Comparison of ENCODE assay signal across 23 mouse cellular contexts in genomic region chr6:48197696-48198378, GRCm38 (mm10).
DNase-seq lines count a peak whose midpoint lies in the region; ATAC-seq lines count a peak whose summit lies in the region.
"Had no signal": no experiment of that assay in that cellular context is flagged by ENCODE, and none has a peak within 500 bp of the region (broad histone marks: within the 10 kb centered on the region; RNA-seq: fewer than 3 reads in every experiment).

No protein-coding gene starts in this region.

- 66% methylated on average over 4 of the region's 4 CpGs for WGBS in hindbrain, embryonic 11.5 days
- 45% methylated on average over 4 of the region's 4 CpGs for WGBS in hindbrain, embryonic 16.5 days
- WGBS in neural tube, embryonic 11.5 days = 56% methylated on average over 4 of the region's 4 CpGs
- WGBS in neural tube, embryonic 15.5 days = 32% methylated on average over 4 of the region's 4 CpGs
- 52% methylated on average over 4 of the region's 4 CpGs for WGBS in hindbrain, embryonic 13.5 days
- WGBS in neural tube, embryonic 13.5 days = 42% methylated on average over 4 of the region's 4 CpGs

- no peaks in the 10 kb centered on the region for H3K27me3 ChIP-seq in hindbrain, embryonic 11.5 days (ENCODE audit: control insufficient read depth, insufficient read depth, low read length)
- no peaks in the 10 kb centered on the region for H3K27me3 ChIP-seq in hindbrain, embryonic 16.5 days (replicated peaks; ENCODE audit: control insufficient read depth, insufficient read depth, low read length)
- H3K27me3 ChIP-seq in neural tube, embryonic 11.5 days (ENCODE audit: control insufficient read depth, insufficient read depth, low read length) = no peaks in the 10 kb centered on the region
- no peaks in the 10 kb centered on the region for H3K27me3 ChIP-seq in neural tube, embryonic 15.5 days (replicated peaks)
- no peaks in the 10 kb centered on the region for H3K27me3 ChIP-seq in hindbrain, embryonic 13.5 days
- no peaks in the 10 kb centered on the region for H3K27me3 ChIP-seq in neural tube, embryonic 13.5 days
- H3K27me3 ChIP-seq: embryonic facial prominence, embryonic 13.5 days; forebrain, embryonic 12.5 days; forebrain, embryonic 15.5 days; intestine, embryonic 15.5 days had no signal

- ATAC-seq in hindbrain, embryonic 11.5 days (ENCODE audit: low FRiP score) = peak; percentile 61
- ATAC-seq in hindbrain, embryonic 16.5 days = no peak
- ATAC-seq in neural tube, embryonic 11.5 days (ENCODE audit: insufficient read depth, low FRiP score, low TSS enrichment) = peak; percentile 89
- no peak for ATAC-seq in neural tube, embryonic 15.5 days (ENCODE audit: low FRiP score)
- 0 out of 2 replicates have a peak, but pooled peaks have one; percentile 39 for ATAC-seq in hindbrain, embryonic 13.5 days (ENCODE audit: low FRiP score)
- peak; percentile 47; the same call in 1 of the 2 replicates for ATAC-seq in neural tube, embryonic 13.5 days (ENCODE audit: low read depth)
- ATAC-seq in granulocyte monocyte progenitor cell, adult 5-6 weeks (replicated peaks; ENCODE audit: poor library complexity, severe bottlenecking) = no peak
- ATAC-seq: CD4-positive, CD25-positive, alpha-beta regulatory T cell, adult 4 months; forebrain, embryonic 15.5 days; intestine, embryonic 15.5 days had no signal

- no peaks in the 10 kb centered on the region for H3K4me1 ChIP-seq in hindbrain, embryonic 11.5 days (replicated peaks; ENCODE audit: control insufficient read depth, insufficient read depth, low read length)
- H3K4me1 ChIP-seq in hindbrain, embryonic 16.5 days (ENCODE audit: control insufficient read depth, insufficient read depth, low read depth, low read length) = no peaks in the 10 kb centered on the region
- H3K4me1 ChIP-seq in neural tube, embryonic 11.5 days (ENCODE audit: control insufficient read depth, insufficient read depth, low read length) = no peaks in the 10 kb centered on the region
- no peaks in the 10 kb centered on the region for H3K4me1 ChIP-seq in neural tube, embryonic 15.5 days
- peaks cover 8% of the 10 kb centered on the region; the same call in 1 of the 2 replicates for H3K4me1 ChIP-seq in hindbrain, embryonic 13.5 days (replicated peaks)
- peaks cover 16% of the 10 kb centered on the region for H3K4me1 ChIP-seq in neural tube, embryonic 13.5 days (replicated peaks)
- H3K4me1 ChIP-seq: embryonic facial prominence, embryonic 10.5 days; embryonic facial prominence, embryonic 13.5 days; forebrain, embryonic 15.5 days; intestine, embryonic 15.5 days had no signal

- H3K36me3 ChIP-seq in hindbrain, embryonic 11.5 days (ENCODE audit: control insufficient read depth, insufficient read depth, low read length) = no peaks in the 10 kb centered on the region
- H3K36me3 ChIP-seq in hindbrain, embryonic 16.5 days (ENCODE audit: control insufficient read depth, insufficient read depth, low read length) = no peaks in the 10 kb centered on the region
- H3K36me3 ChIP-seq in neural tube, embryonic 11.5 days (ENCODE audit: control insufficient read depth, insufficient read depth, low read length) = no peaks in the 10 kb centered on the region
- H3K36me3 ChIP-seq in neural tube, embryonic 15.5 days = no peaks in the 10 kb centered on the region
- no peaks in the 10 kb centered on the region for H3K36me3 ChIP-seq in hindbrain, embryonic 13.5 days
- no peaks in the 10 kb centered on the region for H3K36me3 ChIP-seq in neural tube, embryonic 13.5 days
- H3K36me3 ChIP-seq: embryonic facial prominence, embryonic 10.5 days; embryonic facial prominence, embryonic 13.5 days; forebrain, embryonic 12.5 days; forebrain, embryonic 15.5 days; intestine, embryonic 15.5 days had no signal

- no peak overlapping the region for H3K9ac ChIP-seq in hindbrain, embryonic 11.5 days (ENCODE audit: low read depth, low read length)
- H3K9ac ChIP-seq in hindbrain, embryonic 16.5 days (ENCODE audit: low read depth, low read length) = no peak overlapping the region
- H3K9ac ChIP-seq in neural tube, embryonic 11.5 days (ENCODE audit: low read length) = no peak overlapping the region
- no peak overlapping the region for H3K9ac ChIP-seq in neural tube, embryonic 15.5 days (replicated peaks)
- H3K9ac ChIP-seq in hindbrain, embryonic 13.5 days = no peak overlapping the region
- no peak overlapping the region for H3K9ac ChIP-seq in neural tube, embryonic 13.5 days
- H3K9ac ChIP-seq: embryonic facial prominence, embryonic 13.5 days; forebrain, embryonic 12.5 days; forebrain, embryonic 15.5 days; intestine, embryonic 15.5 days had no signal

- no peak overlapping the region for H3K4me2 ChIP-seq in hindbrain, embryonic 11.5 days (replicated peaks; ENCODE audit: low read depth, low read length)
- no peak overlapping the region for H3K4me2 ChIP-seq in hindbrain, embryonic 16.5 days (ENCODE audit: low read length)
- no peak overlapping the region for H3K4me2 ChIP-seq in neural tube, embryonic 11.5 days (ENCODE audit: low read depth)
- H3K4me2 ChIP-seq in neural tube, embryonic 15.5 days = no peak overlapping the region
- no peak overlapping the region for H3K4me2 ChIP-seq in hindbrain, embryonic 13.5 days
- H3K4me2 ChIP-seq in neural tube, embryonic 13.5 days = no peak overlapping the region
- H3K4me2 ChIP-seq: embryonic facial prominence, embryonic 13.5 days; forebrain, embryonic 12.5 days; forebrain, embryonic 15.5 days; heart, embryonic 11.5 days; intestine, embryonic 15.5 days had no signal

- H3K4me3 ChIP-seq in hindbrain, embryonic 11.5 days (ENCODE audit: low read depth, low read length) = no peak overlapping the region
- no peak overlapping the region for H3K4me3 ChIP-seq in hindbrain, embryonic 16.5 days (ENCODE audit: low read length)
- no peak overlapping the region for H3K4me3 ChIP-seq in neural tube, embryonic 11.5 days (ENCODE audit: low read depth, low read length)
- H3K4me3 ChIP-seq in neural tube, embryonic 15.5 days (replicated peaks) = no peak overlapping the region
- no peak overlapping the region for H3K4me3 ChIP-seq in hindbrain, embryonic 13.5 days
- H3K4me3 ChIP-seq in neural tube, embryonic 13.5 days = no peak overlapping the region
- H3K4me3 ChIP-seq: embryonic facial prominence, embryonic 10.5 days; embryonic facial prominence, embryonic 13.5 days; erythroblast, embryonic 14.5 days; forebrain, embryonic 12.5 days; forebrain, embryonic 15.5 days; heart, adult 2 months; intestine, embryonic 15.5 days had no signal

- no peaks in the 10 kb centered on the region for H3K9me3 ChIP-seq in hindbrain, embryonic 11.5 days (ENCODE audit: control insufficient read depth, low read length)
- no peaks in the 10 kb centered on the region for H3K9me3 ChIP-seq in hindbrain, embryonic 16.5 days (ENCODE audit: control insufficient read depth, low read length)
- no peaks in the 10 kb centered on the region for H3K9me3 ChIP-seq in neural tube, embryonic 11.5 days (ENCODE audit: control insufficient read depth, low read length)
- no peaks in the 10 kb centered on the region for H3K9me3 ChIP-seq in neural tube, embryonic 15.5 days (replicated peaks)
- H3K9me3 ChIP-seq in hindbrain, embryonic 13.5 days = no peaks in the 10 kb centered on the region
- H3K9me3 ChIP-seq in neural tube, embryonic 13.5 days = no peaks in the 10 kb centered on the region
- H3K9me3 ChIP-seq: embryonic facial prominence, embryonic 10.5 days; embryonic facial prominence, embryonic 13.5 days; forebrain, embryonic 12.5 days; forebrain, embryonic 15.5 days; intestine, embryonic 15.5 days had no signal

- peak; percentile 29 for DNase-seq in hindbrain, embryonic 11.5 days (ENCODE audit: low spot score)
- peak; percentile 13 for DNase-seq in neural tube, embryonic 11.5 days (ENCODE audit: low spot score)
- no peak for DNase-seq in kidney, adult 9 months
- DNase-seq: adrenal gland, postnatal 25 days; cerebellum, adult 18-20 months; cerebellum, adult 9-10 months; cerebellum, postnatal 14 days; embryo, embryonic 11 days; gastrocnemius, postnatal 25 days; heart, adult 2 months had no signal

- H3K27ac ChIP-seq in hindbrain, embryonic 11.5 days (ENCODE audit: low read depth, low read length) = 0 out of 2 replicates have a peak overlapping the region, but pooled peaks have one; percentile 47
- H3K27ac ChIP-seq in hindbrain, embryonic 16.5 days (ENCODE audit: low read depth, low read length) = no peak overlapping the region
- H3K27ac ChIP-seq in neural tube, embryonic 11.5 days (ENCODE audit: low read depth, low read length) = peak overlapping the region; percentile 46; the same call in 1 of the 2 replicates
- H3K27ac ChIP-seq in neural tube, embryonic 15.5 days (replicated peaks) = no peak overlapping the region
- no peak overlapping the region for H3K27ac ChIP-seq in hindbrain, embryonic 13.5 days
- no peak overlapping the region for H3K27ac ChIP-seq in neural tube, embryonic 13.5 days (replicated peaks)
- H3K27ac ChIP-seq: embryonic facial prominence, embryonic 10.5 days; embryonic facial prominence, embryonic 13.5 days; forebrain, embryonic 12.5 days; forebrain, embryonic 15.5 days; heart, adult 2 months; intestine, embryonic 15.5 days had no signal

Comparison
In these comparisons a context has a peak if more than half of its experiments do, and no peak if none do; other contexts are left out.
1. ATAC-seq: peak in hindbrain, embryonic 11.5 days (single experiment), neural tube, embryonic 11.5 days (single experiment), hindbrain, embryonic 13.5 days (single experiment) and neural tube, embryonic 13.5 days (single experiment); none in hindbrain, embryonic 16.5 days (single experiment), neural tube, embryonic 15.5 days (single experiment) and granulocyte monocyte progenitor cell, adult 5-6 weeks (single experiment).
2. H3K27ac ChIP-seq: peak in hindbrain, embryonic 11.5 days (single experiment) and neural tube, embryonic 11.5 days (single experiment); none in hindbrain, embryonic 16.5 days (single experiment), neural tube, embryonic 15.5 days (single experiment), hindbrain, embryonic 13.5 days (single experiment) and neural tube, embryonic 13.5 days (single experiment).